Mouse (Mus musculus) midbrain, embryonic 16.5 days (tissue): ENCODE measurements around the gene Magi1. TPM values are rescaled to one million over a fixed set of nuclear protein-coding genes. Genes with fewer than 3 reads are reported as not detected.

ENCODE experiments used
- ATAC-seq: fragments of 200-750 bp; cut with Nextera tagmentation; 2 replicates; pipeline ENCODE4 v1.8.0; 2017; ENCODE audit warnings: moderate TSS enrichment
- H3K27ac ChIP-seq: fragments of 300-500 bp; sonication (generic); 2 replicates; pipeline ENCODE4 v1.5.1; 2014; ENCODE audit warnings: mild to moderate bottlenecking, low read length, mixed read lengths
- H3K27me3 ChIP-seq: fragments of 300-500 bp; sonication (generic); 2 replicates; pipeline ENCODE4 v1.6.1; 2014; ENCODE audit warnings: low read depth, low read length, mixed read lengths; ENCODE audit not compliant: control insufficient read depth, insufficient read depth
- H3K36me3 ChIP-seq: fragments of 300-500 bp; sonication (generic); 2 replicates; pipeline ENCODE4 v1.6.1; 2014; ENCODE audit warnings: mild to moderate bottlenecking, low read length, moderate library complexity, mixed read lengths; ENCODE audit not compliant: control insufficient read depth, insufficient read depth
- H3K4me1 ChIP-seq: fragments of 300-500 bp; sonication (generic); 2 replicates; pipeline ENCODE4 v1.6.1; 2014; ENCODE audit warnings: mild to moderate bottlenecking, low read length, mixed read lengths; ENCODE audit not compliant: control insufficient read depth, insufficient read depth
- H3K4me2 ChIP-seq: fragments of 300-500 bp; sonication (generic); 2 replicates; pipeline ENCODE4 v1.6.1; 2014; ENCODE audit warnings: mild to moderate bottlenecking, low read length, mixed read lengths
- H3K4me3 ChIP-seq: fragments of 300-500 bp; sonication (generic); 2 replicates; pipeline ENCODE4 v1.5.1; 2014; ENCODE audit warnings: low read depth, mild to moderate bottlenecking, low read length, moderate library complexity, mixed read lengths
- H3K9ac ChIP-seq: fragments of 300-500 bp; sonication (generic); 2 replicates; pipeline ENCODE4 v1.6.1; 2014; ENCODE audit warnings: low read depth, low read length, mixed read lengths
- H3K9me3 ChIP-seq: fragments of 300-500 bp; sonication (generic); replicated peaks from 2 replicates; pipeline ENCODE4 v1.6.1; 2014; ENCODE audit warnings: mild to moderate bottlenecking, low read length, mixed read lengths; ENCODE audit not compliant: control insufficient read depth, poor library complexity, severe bottlenecking
- WGBS: fragments of 180-500 bp; shearing (Covaris S2); extraction: QIAGEN DNeasy Blood & Tissue Kit; methylation state at CpG from one replicate; pipeline ENCODE4 v1.1.7; 2014; 5-methylcytosine and 5-hydroxymethylcytosine counted together
- polyA plus RNA-seq: library from polyadenylated mRNA; unstranded; fragments of >200 nt; fragmentation: Nextera tagmentation; extraction: Ambion mirVana; gene quantifications from 2 replicates; pipeline ENCODE4 v1.2.1, GENCODE M21; 2015

Gene Magi1
- polyA plus RNA-seq, result 34.6 and 41.9 TPM in 2 replicates

DNA sequence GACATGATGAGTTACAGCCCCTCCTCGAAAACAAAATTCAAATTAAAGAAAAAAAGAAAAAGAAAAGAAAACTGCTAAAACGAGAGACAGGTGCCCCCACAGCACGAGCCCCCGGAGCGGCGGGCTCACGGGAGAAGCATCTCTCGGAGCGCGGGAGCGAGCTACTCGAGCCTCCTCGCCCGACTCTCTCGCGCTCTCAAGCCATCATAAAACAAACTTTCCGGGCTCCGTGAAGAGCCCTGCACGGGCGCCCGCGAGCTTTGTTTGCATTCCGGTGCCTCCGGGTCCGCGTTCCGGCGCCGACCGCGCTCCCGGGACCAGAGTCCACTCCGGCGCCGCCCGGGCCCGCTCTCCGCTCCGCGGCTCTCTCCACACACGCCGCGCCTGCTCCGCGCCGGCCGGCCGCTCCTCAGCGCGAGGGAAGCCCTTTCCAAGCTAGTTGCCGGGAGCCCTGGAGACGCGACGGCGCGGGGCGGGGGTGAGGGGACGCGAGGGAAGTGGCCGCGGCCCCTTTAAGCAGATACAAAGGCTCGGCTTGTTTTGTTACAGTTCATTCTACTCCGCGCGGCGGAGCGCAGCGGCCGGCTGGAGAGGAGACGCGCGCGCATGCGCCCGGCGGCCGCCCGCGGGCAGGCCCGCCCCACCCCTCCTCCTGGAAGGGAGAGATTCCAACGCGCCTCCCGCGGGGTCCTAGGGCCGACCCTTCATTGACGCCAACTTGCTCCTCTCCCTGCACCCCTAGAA lies at the start of gene Magi1:
Gene Magi1 (minus strand): TSS at position 600 of the 744 bp plus-strand sequence.
- Histone ChIP-seq H3K27ac (peak within 1 kb of the TSS; percentile 82), H3K9me3 (no peaks in the 10 kb centered on the region), H3K27me3 (no peaks in the 10 kb centered on the region; the same call in 1 of the 2 replicates), H3K9ac (peak within 1 kb of the TSS; percentile 69), H3K4me1 (peaks cover 19% of the 10 kb centered on the region), H3K36me3 (no peaks in the 10 kb centered on the region), H3K4me2 (peak within 1 kb of the TSS; percentile 83), H3K4me3 (peak within 1 kb of the TSS; percentile 70)
- WGBS, result under 1% methylated on average over 83 of the region's 86 CpGs
- peak; percentile 97 for ATAC-seq

DNA sequence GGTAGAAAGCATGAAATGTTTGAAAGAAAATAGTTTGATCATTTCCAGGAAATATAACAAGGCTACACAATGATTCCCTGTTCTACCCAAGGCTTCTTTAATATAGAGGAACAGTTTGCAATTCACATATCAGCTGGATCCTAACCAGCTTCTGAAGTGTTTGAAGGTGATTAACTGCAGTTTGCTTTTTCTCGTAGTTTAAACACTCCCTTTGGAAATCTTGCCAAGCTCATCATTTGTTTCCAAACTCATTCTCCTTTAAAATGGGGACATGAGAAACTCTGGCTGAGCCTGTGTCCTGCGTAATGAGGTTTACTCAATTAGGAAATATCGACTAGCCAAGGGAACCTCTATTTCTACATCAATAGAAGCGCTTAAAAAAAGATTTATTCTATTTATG lies 43.4 kb upstream of the Magi1 start:
- H3K36me3 ChIP-seq, result no peaks in the 10 kb centered on the region
- H3K9ac ChIP-seq, result no peak overlapping the region
- 77% methylated on average over 4 of the region's 4 CpGs for WGBS
- no peak overlapping the region for H3K27ac ChIP-seq
- H3K4me1 ChIP-seq, result no peaks in the 10 kb centered on the region
- no peak overlapping the region for H3K4me3 ChIP-seq
- no peaks in the 10 kb centered on the region for H3K9me3 ChIP-seq
- H3K4me2 ChIP-seq, result no peak overlapping the region
- ATAC-seq, result no peak
- H3K27me3 ChIP-seq, result no peaks in the 10 kb centered on the region

DNA sequence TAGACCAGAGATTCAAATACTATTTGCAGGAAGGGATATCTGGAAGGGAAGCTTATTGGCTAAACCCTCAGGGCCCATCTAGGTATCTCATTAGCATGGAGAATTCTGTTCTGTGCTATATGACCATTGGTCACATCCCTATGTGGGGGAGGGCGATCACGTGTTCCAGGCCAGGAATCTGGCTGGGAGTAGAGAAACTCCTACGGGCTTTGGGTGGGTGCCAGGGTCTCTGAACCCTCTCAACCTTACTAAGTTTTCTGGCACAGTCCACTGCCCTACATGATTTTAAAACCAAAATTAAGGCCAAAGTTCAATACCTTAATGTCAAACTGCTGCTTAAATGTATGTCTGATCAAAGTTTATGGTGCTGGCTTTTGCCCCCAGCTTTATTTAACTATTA lies 33.2 kb upstream of the Magi1 start:
- H3K9ac ChIP-seq, result no peak overlapping the region
- H3K9me3 ChIP-seq, result no peaks in the 10 kb centered on the region
- no peak overlapping the region for H3K4me3 ChIP-seq
- whole genome bisulfite sequencing, result 94% methylated on average over 3 of the region's 3 CpGs
- H3K27me3 ChIP-seq, result no peaks in the 10 kb centered on the region
- ATAC-seq, result no peak
- no peak overlapping the region for H3K27ac ChIP-seq
- H3K4me2 ChIP-seq, result no peak overlapping the region
- no peaks in the 10 kb centered on the region for H3K4me1 ChIP-seq
- no peaks in the 10 kb centered on the region for H3K36me3 ChIP-seq

GRCm38 (mm10) chr6:94312285-94312684 lies 28.6 kb upstream of the Magi1 start:
- no peak for ATAC-seq
- Histone ChIP-seq H3K4me2 (no peak overlapping the region), H3K4me3 (no peak overlapping the region), H3K27ac (no peak overlapping the region), H3K9ac (no peak overlapping the region), H3K9me3 (no peaks in the 10 kb centered on the region), H3K4me1 (peaks cover 2% of the 10 kb centered on the region; the same call in 1 of the 2 replicates), H3K36me3 (no peaks in the 10 kb centered on the region), H3K27me3 (no peaks in the 10 kb centered on the region)
- WGBS, result 68% methylated on average over 7 of the region's 7 CpGs

DNA sequence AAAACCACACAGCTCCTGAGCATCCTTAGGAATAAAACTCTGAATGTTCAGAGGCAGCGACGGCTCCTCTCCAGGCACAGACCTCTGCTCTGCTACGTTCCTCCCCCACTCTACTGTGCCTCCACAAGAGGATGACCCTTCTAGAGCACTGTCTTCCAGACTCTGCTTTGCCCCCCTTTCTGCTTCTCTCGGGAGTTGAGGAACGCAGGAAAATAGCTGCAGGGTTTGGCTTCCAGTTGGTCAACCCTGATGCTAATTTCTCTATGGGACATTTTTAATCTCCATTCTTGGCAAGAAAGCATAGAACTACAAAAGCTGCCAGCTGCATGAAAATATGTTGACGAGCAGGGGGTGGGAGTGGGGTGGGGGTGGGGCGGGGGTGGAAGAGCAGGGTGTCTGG lies 24.8 kb upstream of the Magi1 start:
- Histone ChIP-seq H3K4me3 (no peak overlapping the region), H3K27me3 (no peaks in the 10 kb centered on the region), H3K9me3 (0 out of 2 replicates have a peak, but pooled peaks cover 2% of the 10 kb centered on the region), H3K9ac (no peak overlapping the region), H3K36me3 (no peaks in the 10 kb centered on the region), H3K4me1 (peaks cover 2% of the 10 kb centered on the region; the same call in 1 of the 2 replicates), H3K27ac (no peak overlapping the region), H3K4me2 (no peak overlapping the region)
- ATAC-seq, result no peak
- 23% methylated on average over 7 of the region's 7 CpGs for WGBS

DNA sequence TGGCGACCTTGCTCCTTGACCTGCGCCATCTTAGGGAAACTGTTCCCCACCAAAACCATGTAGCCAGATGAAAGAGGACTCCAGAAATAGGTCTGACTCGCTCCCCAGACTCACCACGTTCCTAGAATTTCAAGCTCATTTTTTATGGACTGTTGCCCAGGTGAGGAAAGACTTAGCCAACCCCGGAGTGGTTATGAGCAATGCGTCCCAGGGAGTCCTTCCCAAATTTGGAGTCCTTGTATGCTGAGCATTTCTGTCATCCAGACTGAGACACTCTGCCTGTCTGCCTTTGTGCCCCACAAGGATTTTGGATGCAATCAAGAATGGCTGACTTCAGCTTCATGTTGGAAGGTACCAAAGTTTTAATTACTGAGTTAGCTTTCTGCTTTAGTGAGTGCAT lies 19.8 kb upstream of the Magi1 start:
- peaks cover 1% of the 10 kb centered on the region; the same call in 1 of the 2 replicates for H3K4me1 ChIP-seq
- H3K4me3 ChIP-seq, result no peak overlapping the region
- H3K9ac ChIP-seq, result no peak overlapping the region
- ATAC-seq, result no peak
- H3K27me3 ChIP-seq, result no peaks in the 10 kb centered on the region
- 0 out of 2 replicates have a peak, but pooled peaks cover 2% of the 10 kb centered on the region for H3K9me3 ChIP-seq
- 90% methylated on average over 6 of the region's 6 CpGs for WGBS
- no peaks in the 10 kb centered on the region for H3K36me3 ChIP-seq
- H3K4me2 ChIP-seq, result no peak overlapping the region
- H3K27ac ChIP-seq, result no peak overlapping the region

GRCm38 (mm10) chr6:94301804-94302203 lies 18.1 kb upstream of the Magi1 start:
- Histone ChIP-seq H3K9ac (no peak overlapping the region), H3K4me1 (no peaks in the 10 kb centered on the region), H3K9me3 (0 out of 2 replicates have a peak, but pooled peaks cover 2% of the 10 kb centered on the region), H3K4me2 (no peak overlapping the region), H3K27me3 (no peaks in the 10 kb centered on the region), H3K4me3 (no peak overlapping the region), H3K27ac (no peak overlapping the region), H3K36me3 (no peaks in the 10 kb centered on the region)
- WGBS, result 90% methylated on average over 10 of the region's 10 CpGs
- no peak for ATAC-seq

DNA sequence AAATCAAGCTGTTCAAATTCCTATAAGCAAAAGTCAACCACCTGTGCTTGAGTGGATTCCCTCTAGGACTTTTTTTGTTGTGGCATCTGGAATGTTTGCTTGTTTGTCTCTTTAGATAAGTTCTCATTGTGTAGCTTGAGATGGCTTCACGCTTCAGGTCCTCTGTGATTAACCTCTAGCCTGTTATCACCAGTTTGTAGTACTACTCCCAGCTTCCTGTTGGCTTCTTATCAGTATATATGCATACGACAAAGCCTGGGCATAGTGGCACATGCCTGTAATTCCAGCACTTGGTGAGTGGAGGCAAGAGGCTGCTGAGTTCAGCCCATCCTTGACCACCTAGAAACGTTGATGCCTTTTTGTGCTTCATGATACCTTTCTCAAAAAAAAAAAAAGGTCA lies 16.8 kb upstream of the Magi1 start:
- no peak overlapping the region for H3K4me2 ChIP-seq
- 84% methylated on average over 3 of the region's 3 CpGs for WGBS

DNA sequence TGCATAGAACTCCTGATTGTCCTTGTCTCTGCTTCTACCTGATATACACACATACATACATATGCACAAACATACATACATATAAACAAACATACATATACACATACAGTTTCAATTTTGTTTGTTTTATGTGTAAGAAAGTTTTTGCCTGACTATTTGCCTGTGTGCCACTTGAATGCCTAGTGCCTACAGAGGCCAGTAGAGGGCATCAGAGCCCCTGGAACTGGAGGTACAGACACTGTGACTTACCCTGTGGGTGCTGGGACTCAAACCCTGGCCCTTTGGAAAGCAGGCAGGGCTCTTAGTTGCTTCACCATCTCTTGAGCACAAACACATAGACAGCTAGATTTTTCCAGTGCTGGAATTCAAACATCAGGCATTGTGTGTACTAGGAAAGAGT lies 3.7 kb upstream of the Magi1 start:
- H3K36me3 ChIP-seq, result no peaks in the 10 kb centered on the region
- no peaks in the 10 kb centered on the region for H3K27me3 ChIP-seq
- H3K4me2 ChIP-seq, result no peak overlapping the region
- ATAC-seq, result no peak
- no peak overlapping the region for H3K4me3 ChIP-seq
- no peak overlapping the region for H3K27ac ChIP-seq
- H3K4me1 ChIP-seq, result peaks cover 4% of the 10 kb centered on the region
- no peak overlapping the region for H3K9ac ChIP-seq
- no peaks in the 10 kb centered on the region for H3K9me3 ChIP-seq

More for the DNA sequence above, 16.8 kb upstream of the Magi1 start:
- no peaks in the 10 kb centered on the region for H3K9me3 ChIP-seq
- no peak for ATAC-seq
- H3K27ac ChIP-seq, result no peak overlapping the region
- H3K9ac ChIP-seq, result no peak overlapping the region
- no peaks in the 10 kb centered on the region for H3K27me3 ChIP-seq
- H3K4me3 ChIP-seq, result no peak overlapping the region
- no peaks in the 10 kb centered on the region for H3K36me3 ChIP-seq
- H3K4me1 ChIP-seq, result no peaks in the 10 kb centered on the region
